Mouse (Mus musculus) small intestine, adult 10 weeks (tissue): ENCODE measurements around the gene Bmi1. TPM values are rescaled to one million over a fixed set of nuclear protein-coding genes. Genes with fewer than 3 reads are reported as not detected.

Source experiments
- polyA plus RNA-seq: library from polyadenylated mRNA; stranded (reverse); fragments of 350-450 nt; fragmentation: Illumina TruSeq; extraction: RNeasy Lipid Tissue Mini Kit (QIAGEN cat#74804); gene quantifications from one replicate; pipeline ENCODE4 v1.2.3, GENCODE M21; 2014; ENCODE audit warnings: low replicate concordance

Bmi1 gene
- polyA plus RNA-seq: 71.4 TPM

DNA sequence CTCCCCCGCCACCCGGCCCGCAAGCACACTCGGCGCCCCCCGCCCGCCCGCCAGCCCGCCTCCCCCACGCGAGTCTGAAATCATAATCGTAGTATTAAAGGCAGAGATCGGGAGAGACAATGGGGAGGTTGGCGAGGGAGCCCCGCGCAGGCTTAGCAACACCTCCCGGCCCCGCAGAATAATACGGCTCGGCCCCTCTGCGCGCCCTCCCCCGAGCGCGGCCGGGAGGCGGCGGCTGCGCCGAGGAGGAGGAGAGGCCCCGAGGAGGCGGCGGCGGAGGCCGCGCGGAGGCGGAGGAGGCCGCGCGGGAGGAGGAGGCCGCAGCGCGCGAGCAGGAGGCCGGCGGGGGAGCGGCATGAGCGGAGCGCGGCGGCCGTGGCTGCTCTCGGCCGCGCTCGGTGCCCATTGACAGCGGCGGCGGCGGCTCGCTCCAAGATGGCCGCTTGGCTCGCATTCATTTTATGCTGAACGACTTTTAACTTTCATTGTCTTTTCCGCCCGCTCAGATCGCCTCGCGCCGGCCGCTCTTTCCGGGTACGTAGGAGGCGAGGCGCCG is at the start of gene Bmi1:
Gene Bmi1, plus strand, starts transcription at position 83 of the 556 bp plus-strand sequence.

DNA sequence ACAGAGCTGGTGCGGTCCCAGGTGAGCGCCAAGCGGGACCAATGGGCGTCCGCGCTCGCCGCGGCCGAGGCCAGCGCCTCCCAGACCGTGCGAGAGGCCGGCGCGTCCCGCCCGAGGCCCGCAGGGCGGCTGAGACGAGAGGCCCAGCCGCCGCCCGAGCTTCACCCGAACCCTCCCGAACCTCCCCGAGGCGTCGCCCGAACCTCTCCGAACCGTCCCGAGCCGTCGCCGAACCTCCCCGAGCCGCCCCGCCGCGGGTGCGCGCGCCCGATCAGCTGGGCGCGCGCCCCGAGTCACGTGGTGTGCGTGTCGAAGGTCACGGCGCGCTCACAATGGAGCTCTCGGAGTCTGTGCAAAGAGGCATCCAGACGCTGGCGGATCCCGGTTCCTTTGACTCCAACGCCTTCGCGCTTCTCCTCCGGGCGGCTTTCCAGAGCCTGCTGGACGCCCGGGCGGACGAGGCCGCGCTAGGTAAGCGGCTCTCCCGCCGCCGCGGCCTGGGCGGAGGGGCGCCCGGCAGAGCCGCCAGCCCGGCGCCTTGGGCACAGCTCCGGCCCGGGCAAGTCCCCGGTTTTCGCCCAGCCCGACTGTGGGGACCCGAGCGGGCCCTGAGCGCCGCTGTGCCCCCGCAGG is 4.6 kb upstream of the Bmi1 start, which contains the start of gene Commd3:
Gene Commd3, plus strand, starts transcription at position 252 of the 633 bp plus-strand sequence.

DNA sequence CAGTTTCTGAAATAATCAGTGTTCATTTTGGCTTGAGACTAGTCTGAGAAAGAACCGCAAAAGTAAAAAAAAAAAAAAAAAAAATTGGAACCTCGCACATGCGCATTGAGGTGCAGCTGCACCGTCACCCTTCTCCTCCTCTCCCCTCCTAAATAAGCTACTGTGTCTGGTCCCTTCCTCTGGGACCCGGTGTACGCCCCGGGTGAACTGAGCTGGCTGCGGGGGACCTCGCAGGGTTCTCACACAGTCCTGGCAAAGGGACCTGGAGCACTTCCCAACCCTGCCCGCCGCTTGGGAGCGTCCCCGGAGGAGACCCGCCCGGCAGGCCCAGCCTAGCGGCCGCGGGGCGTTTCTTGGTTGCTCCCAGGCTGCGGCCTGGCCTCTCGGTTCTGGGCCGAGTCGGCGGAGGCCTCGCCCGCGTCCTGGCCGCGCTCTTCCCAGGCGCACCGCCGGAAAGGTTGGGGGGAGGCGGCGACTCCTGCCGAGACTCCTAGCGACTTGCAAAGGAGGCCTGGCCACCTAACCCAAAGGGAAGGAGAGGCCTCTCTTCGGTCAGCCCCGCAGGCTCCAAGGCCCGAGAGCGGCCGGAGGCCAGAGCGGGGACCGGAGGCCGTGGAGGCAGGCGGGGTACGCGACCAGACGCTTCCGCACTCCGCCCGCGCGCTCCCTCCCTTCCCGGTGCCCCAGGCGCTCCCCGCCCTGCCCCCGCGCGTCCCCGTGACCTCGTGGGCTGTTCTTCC is 17.2 kb downstream of the Bmi1 start, which contains the start of gene Spag6:
Gene Spag6, plus strand, starts transcription at position 162 of the 740 bp plus-strand sequence.

Other genes with a start within 250 kb of the Bmi1 start
- gene Commd3, start 4.6 kb upstream of the Bmi1 start, polyA plus RNA-seq: 422 TPM
- gene Spag6, start 17.0 kb downstream of the Bmi1 start, polyA plus RNA-seq: 0.45 TPM